Mouse (Mus musculus) E14TG2a.4 (cell line): ENCODE data around the gene Sirt6.

Experiments used
- H3K27me3 ChIP-seq: 2 replicates; pipeline ENCODE4 v1.6.1; 2014; ENCODE audit warnings: low read length, control low read depth; ENCODE audit not compliant: insufficient read depth
- H3K36me3 ChIP-seq: 2 replicates; pipeline ENCODE4 v1.6.1; 2014; ENCODE audit warnings: low read length, control low read depth; ENCODE audit not compliant: insufficient read depth
- H3K4me1 ChIP-seq: replicated peaks from 2 replicates; pipeline ENCODE4 v1.6.1; 2014; ENCODE audit warnings: low read depth, low read length, control low read depth
- H3K4me3 ChIP-seq: replicated peaks from 2 replicates; pipeline ENCODE4 v1.5.1; 2014; ENCODE audit warnings: mild to moderate bottlenecking, low read length
- H3K9me3 ChIP-seq: 2 replicates; pipeline ENCODE4 v1.6.1; 2014; ENCODE audit warnings: low read length, control low read depth
- CTCF ChIP-seq: conservative IDR thresholded peaks from 2 replicates; pipeline ENCODE4 v1.5.1; 2014; ENCODE audit warnings: low read length
- NANOG ChIP-seq: IDR thresholded peaks from 2 replicates; pipeline ENCODE4 v1.6.1; 2014; ENCODE audit warnings: borderline replicate concordance, low read length, mixed read lengths
- POU5F1 ChIP-seq: IDR thresholded peaks from 2 replicates; pipeline ENCODE4 v1.6.1; 2014; ENCODE audit warnings: low read length, borderline replicate concordance

The Sirt6 gene

GRCm38 (mm10) chr10:81600738-81601203 is 26.8 kb downstream of the Sirt6 start, which contains the start of gene Tle6:
Tle6 (minus strand) TSS chr10:81601073.
- Histone ChIP-seq H3K27me3 (peaks cover 16% of the 10 kb centered on the region), H3K9me3 (no peaks in the 10 kb centered on the region), H3K4me3 (peak within 1 kb of the TSS; percentile 62), H3K36me3 (no peaks in the 10 kb centered on the region), H3K4me1 (peaks cover 80% of the 10 kb centered on the region)
- TF ChIP-seq POU5F1, result no peak
- TF ChIP-seq NANOG, result no peak
- no peak for TF ChIP-seq CTCF

- TF ChIP-seq POU5F1 (no peak), CTCF (no peak), NANOG (no peak)
- Histone ChIP-seq H3K27me3 (peaks cover 23% of the 10 kb centered on the region), H3K4me3 (peak overlapping the region; percentile 51; the same call in 1 of the 2 replicates), H3K36me3 (no peaks in the 10 kb centered on the region), H3K9me3 (no peaks in the 10 kb centered on the region), H3K4me1 (peaks cover 80% of the 10 kb centered on the region)
These were observed 27.5 kb downstream of the Sirt6 start for GRCm38 (mm10) chr10:81600096-81600495.

GRCm38 (mm10) chr10:81599630-81600029 is 28.0 kb downstream of the Sirt6 start:
- Histone ChIP-seq H3K4me1 (peaks cover 82% of the 10 kb centered on the region), H3K36me3 (no peaks in the 10 kb centered on the region), H3K9me3 (no peaks in the 10 kb centered on the region), H3K4me3 (0 out of 2 replicates have a peak overlapping the region, but pooled peaks have one; percentile 51), H3K27me3 (peaks cover 28% of the 10 kb centered on the region)
- TF ChIP-seq NANOG, result no peak
- no peak for TF ChIP-seq POU5F1
- no peak for TF ChIP-seq CTCF

- Histone ChIP-seq H3K36me3 (no peaks in the 10 kb centered on the region), H3K4me1 (peaks cover 82% of the 10 kb centered on the region), H3K27me3 (peaks cover 35% of the 10 kb centered on the region), H3K9me3 (no peaks in the 10 kb centered on the region), H3K4me3 (no peak overlapping the region)
- no peak for TF ChIP-seq NANOG
- TF ChIP-seq POU5F1, result no peak
- TF ChIP-seq CTCF, result no peak
These were observed 28.7 kb downstream of the Sirt6 start for GRCm38 (mm10) chr10:81598871-81599270.

- H3K4me1 ChIP-seq, result peaks cover 87% of the 10 kb centered on the region
- no peak overlapping the region for H3K4me3 ChIP-seq
- H3K27me3 ChIP-seq, result peaks cover 37% of the 10 kb centered on the region
- H3K36me3 ChIP-seq, result no peaks in the 10 kb centered on the region
- TF ChIP-seq POU5F1 (no peak), NANOG (no peak), CTCF (no peak)
- no peaks in the 10 kb centered on the region for H3K9me3 ChIP-seq
These were observed 29.3 kb downstream of the Sirt6 start for GRCm38 (mm10) chr10:81598342-81598741.

- Histone ChIP-seq H3K27me3 (peaks cover 41% of the 10 kb centered on the region), H3K9me3 (no peaks in the 10 kb centered on the region), H3K4me3 (no peak overlapping the region), H3K36me3 (no peaks in the 10 kb centered on the region), H3K4me1 (peaks cover 90% of the 10 kb centered on the region)
- TF ChIP-seq NANOG, result no peak
- TF ChIP-seq POU5F1, result no peak
- TF ChIP-seq CTCF, result no peak
These were observed 30.3 kb downstream of the Sirt6 start for GRCm38 (mm10) chr10:81597137-81597950.

- Histone ChIP-seq H3K9me3 (no peaks in the 10 kb centered on the region), H3K4me1 (peaks cover 92% of the 10 kb centered on the region), H3K4me3 (peak overlapping the region; percentile 35; the same call in 1 of the 2 replicates), H3K27me3 (peaks cover 43% of the 10 kb centered on the region), H3K36me3 (no peaks in the 10 kb centered on the region)
- TF ChIP-seq CTCF, result no peak
- TF ChIP-seq POU5F1, result no peak
- TF ChIP-seq NANOG, result no peak
These were observed 31.0 kb downstream of the Sirt6 start for GRCm38 (mm10) chr10:81596611-81597010.

- peaks cover 95% of the 10 kb centered on the region for H3K4me1 ChIP-seq
- H3K27me3 ChIP-seq, result peaks cover 49% of the 10 kb centered on the region
- H3K9me3 ChIP-seq, result no peaks in the 10 kb centered on the region
- peak overlapping the region; percentile 20; the same call in 1 of the 2 replicates for H3K4me3 ChIP-seq
- no peak for TF ChIP-seq NANOG
- TF ChIP-seq CTCF, result no peak
- no peak for TF ChIP-seq POU5F1
- no peaks in the 10 kb centered on the region for H3K36me3 ChIP-seq
These were observed 32.0 kb downstream of the Sirt6 start for GRCm38 (mm10) chr10:81595599-81595998.
